Mouse (Mus musculus) lung, postnatal 10 days (tissue): ENCODE results near the gene 8030411F24Rik.
A peak's percentile ranks its signal among the peaks of the same experiment; 100 is the strongest.
"Not testable (repeated sequence)": the region's sequence is repeated elsewhere in the genome, so short reads cannot be mapped to it uniquely, and the experiment has no call there.

ENCODE experiments used
- DNase-seq: peaks from one replicate; pipeline ENCODE4 v3.0.0; 2021

8030411F24Rik gene

GRCm38 (mm10) chr2:148781709-148782108 lies at the start of gene 8030411F24Rik:
Gene 8030411F24Rik, plus strand, starts transcription at chr2:148782009.
- DNase-seq: no peak

GRCm38 (mm10) chr2:148732327-148733000 lies 49.3 kb upstream of the 8030411F24Rik start, which contains the start of gene Napb:
Gene Napb, minus strand, starts transcription at chr2:148732467.
- DNase-seq: peak; percentile 95

DNA sequence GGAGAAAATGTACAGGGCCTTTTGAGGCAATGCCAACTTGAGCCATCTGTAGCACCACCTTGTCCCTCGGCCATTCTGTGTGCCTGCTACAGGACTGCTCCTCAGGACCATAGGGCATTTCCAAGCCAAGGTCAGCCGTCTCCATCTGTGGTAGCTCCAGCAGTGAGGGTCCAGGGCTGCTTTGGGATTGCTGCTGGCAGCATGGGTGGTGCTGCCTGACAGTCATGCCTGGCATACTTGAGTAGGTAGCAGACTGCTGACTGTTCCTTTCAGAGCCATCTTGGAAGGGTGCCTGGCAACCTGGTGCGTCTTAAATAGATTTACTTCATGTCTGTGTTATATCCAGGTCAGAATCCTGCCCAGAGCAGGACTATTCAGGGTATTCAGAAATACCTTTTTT lies 38.8 kb upstream of the 8030411F24Rik start:
- DNase-seq: no peak

DNA sequence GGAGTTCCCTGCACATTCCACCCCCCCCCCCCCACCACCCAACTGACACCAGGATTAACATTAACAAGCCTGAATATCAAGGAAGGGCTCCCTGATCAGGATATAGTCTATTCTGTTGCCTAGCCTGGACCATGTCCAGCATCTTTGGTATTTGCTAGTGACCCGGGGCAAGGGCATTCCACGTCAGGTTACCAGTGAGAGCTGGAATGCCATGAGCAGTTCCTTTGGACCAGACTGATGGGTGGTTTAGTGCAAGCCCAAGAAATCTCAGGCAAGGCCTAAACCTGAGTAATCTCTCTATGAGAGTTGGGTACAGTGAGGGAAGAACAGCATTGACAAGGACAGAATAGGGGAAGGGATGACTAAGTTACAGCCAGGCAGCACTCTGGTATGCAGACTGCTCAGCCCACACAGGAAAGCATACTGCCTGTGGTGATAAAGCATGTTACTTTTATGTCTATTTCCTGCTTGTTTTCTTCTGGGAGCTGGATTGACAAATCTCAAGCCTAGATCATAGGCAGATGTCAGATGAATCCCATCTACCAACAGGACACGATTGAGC lies 37.9 kb upstream of the 8030411F24Rik start:
- no peak for DNase-seq

DNA sequence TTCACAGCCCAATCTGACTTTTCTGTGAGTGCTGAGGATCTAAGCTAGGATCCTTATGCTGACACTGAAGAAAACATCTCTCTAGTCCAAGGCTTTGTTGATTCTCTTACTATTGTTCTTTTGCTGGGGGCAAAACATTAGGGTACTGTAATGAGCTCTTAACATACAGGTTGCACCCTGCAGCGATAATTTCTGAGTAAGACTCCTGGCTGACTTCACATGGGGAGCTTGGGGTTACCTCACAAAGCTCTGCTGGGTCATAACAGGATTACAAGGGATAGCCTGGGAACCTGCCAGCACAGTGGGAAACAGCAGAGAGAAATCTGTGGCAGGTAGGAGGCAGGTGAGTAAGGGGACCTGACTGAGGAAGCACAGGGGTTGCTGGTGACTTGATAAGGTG lies 31.8 kb upstream of the 8030411F24Rik start, which contains the start of gene Cstl1:
Gene Cstl1, plus strand, starts transcription at position 301 of the 400 bp plus-strand sequence.
- no peak for DNase-seq

DNA sequence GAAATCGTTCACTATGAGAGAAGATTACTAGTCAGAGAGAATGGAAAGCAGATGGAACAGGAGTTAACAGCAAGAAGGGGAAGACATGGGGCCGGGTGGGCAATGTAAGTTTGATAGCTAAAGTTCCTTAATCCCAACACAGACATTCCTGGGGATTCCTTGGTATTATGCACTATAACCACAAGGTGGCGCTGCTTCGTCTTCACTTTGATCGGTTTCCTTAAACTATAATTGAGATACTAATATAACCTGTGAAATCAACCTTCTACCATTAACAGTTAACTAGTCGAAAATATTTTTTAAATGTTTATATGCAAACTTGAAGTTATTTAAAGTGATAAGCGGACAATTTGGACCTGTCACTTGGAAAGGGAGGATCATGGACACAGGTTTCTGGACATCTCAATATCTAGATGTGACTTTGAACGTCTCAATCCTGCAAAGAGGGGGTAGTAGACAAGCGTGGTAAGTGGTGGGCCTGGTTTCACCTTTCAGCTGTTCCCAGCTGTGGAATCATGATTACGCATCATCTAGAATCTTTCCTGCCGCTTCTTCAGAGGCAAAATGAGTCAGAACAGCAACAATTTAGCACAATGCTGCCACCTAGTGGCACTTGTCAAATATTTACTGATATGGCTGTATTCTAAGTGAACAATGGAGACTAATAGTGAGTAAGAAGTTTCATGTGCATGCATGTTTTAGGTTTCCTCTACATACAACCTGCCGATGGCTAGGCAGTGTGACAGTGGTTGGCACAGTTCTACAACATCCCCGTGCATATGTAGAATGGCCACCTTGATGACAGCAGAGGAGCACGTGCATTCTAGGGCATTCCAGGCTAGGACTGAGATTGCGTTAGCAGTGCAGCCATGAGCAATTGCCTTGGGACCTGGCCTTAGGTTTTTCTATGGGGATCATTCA lies 29.7 kb upstream of the 8030411F24Rik start:
- peak; percentile 80 for DNase-seq

GRCm38 (mm10) chr2:148754310-148754846 lies 27.4 kb upstream of the 8030411F24Rik start:
- DNase-seq: no peak

GRCm38 (mm10) chr2:148763648-148764388 lies 18.0 kb upstream of the 8030411F24Rik start:
- peak; percentile 45 for DNase-seq

- not testable (repeated sequence) for DNase-seq
Observed at GRCm38 (mm10) chr2:148771397-148771796, 10.4 kb upstream of the 8030411F24Rik start, which contains the start of gene Cst11. Gene Cst11, minus strand, starts transcription at chr2:148771497.

- DNase-seq: no peak
Observed at GRCm38 (mm10) chr2:148789142-148789541, 7.3 kb downstream of the 8030411F24Rik start, which contains the start of gene Cst12. Gene Cst12, plus strand, starts transcription at chr2:148789361.

- no peak for DNase-seq
Observed at GRCm38 (mm10) chr2:148798485-148798884, 16.7 kb downstream of the 8030411F24Rik start, which contains the start of gene Cst8. Gene Cst8, plus strand, starts transcription at chr2:148798785.

- DNase-seq: peak; percentile 2
Observed at GRCm38 (mm10) chr2:148801491-148801921, 19.7 kb downstream of the 8030411F24Rik start.

- no peak for DNase-seq
Observed at GRCm38 (mm10) chr2:148806696-148807095, 24.9 kb downstream of the 8030411F24Rik start.

DNA sequence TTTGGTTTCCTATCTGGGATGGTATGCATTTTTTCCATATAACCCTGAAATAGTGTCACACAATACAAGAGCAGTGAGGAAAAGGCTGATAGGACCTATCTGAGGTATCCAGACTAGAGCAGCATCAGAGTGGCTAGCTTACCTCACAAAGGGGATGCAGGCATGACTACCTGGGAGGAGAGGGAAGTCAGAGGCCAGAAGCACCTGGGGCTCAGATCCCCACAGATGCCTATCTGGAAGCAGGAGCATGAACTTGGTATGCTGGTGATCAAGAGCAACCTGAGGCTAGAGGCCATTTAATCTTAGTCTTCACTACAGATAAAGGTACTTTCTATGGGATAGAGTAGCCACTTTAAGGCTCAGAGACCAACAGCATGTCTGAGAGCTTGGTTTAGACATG lies 38.1 kb downstream of the 8030411F24Rik start, which contains the start of gene Cst13:
Gene Cst13, plus strand, starts transcription at position 173 of the 400 bp plus-strand sequence.
- no peak for DNase-seq

DNA sequence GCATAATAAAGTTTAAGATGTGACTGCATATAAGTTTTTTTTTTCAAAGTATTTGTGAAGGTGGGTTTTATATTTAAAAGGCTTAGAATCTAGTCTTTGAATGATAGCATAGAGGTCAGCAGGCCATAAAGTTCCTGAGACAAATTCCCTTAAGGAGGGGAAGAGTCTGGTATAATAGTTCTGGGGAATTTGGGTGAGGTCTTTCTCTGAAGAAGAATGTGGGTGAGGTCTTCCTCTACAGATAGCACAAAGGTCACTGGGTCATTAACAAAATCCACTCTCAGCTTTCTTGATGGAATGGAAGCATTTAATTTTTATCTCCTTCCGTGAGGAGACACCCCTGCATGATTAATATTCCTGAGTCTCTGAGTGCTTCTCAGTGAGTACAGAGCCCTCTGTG lies 44.2 kb downstream of the 8030411F24Rik start:
- DNase-seq: no peak

GRCm38 (mm10) chr2:148834912-148835311 lies 53.1 kb downstream of the 8030411F24Rik start, which contains the start of gene Cst9:
Gene Cst9, plus strand, starts transcription at chr2:148835147.
- DNase-seq: no peak
